Mouse (Mus musculus): ENCODE data around the gene Cenpi.

- TF ChIP-seq CTCF (IDR thresholded peaks at IDR 0.05; ENCODE audit: control insufficient read depth, insufficient read depth, low read length) (no peak), POLR2A (IDR thresholded peaks at IDR 0.05; ENCODE audit: borderline replicate concordance, control insufficient read depth, low read depth, low read length) (no peak)
Observed at GRCm38 (mm10) chrX:134262129-134262528, 45.8 kb upstream of the Cenpi start.

Measured in bone marrow, adult 2 months (tissue).